Mouse (Mus musculus) stomach, postnatal 0 days (tissue): ENCODE data around the gene Ovca2.

ENCODE experiments used
- CTCF ChIP-seq: IDR thresholded peaks from 2 replicates; pipeline ENCODE4 v1.5.1; 2016; ENCODE audit warnings: antibody characterized with exemption, low read depth, mild to moderate bottlenecking, moderate library complexity
- EP300 ChIP-seq: optimal IDR thresholded peaks from 2 replicates; pipeline ENCODE3; 2016; ENCODE audit warnings: antibody characterized with exemption

- TF ChIP-seq CTCF = no peak
- no peak for TF ChIP-seq EP300
Observed at GRCm38 (mm10) chr11:75131300-75131699, 47.3 kb downstream of the Ovca2 start.
